Mouse (Mus musculus) hematopoietic stem cell, adult 5-6 weeks (primary cell): ENCODE results near the gene Psip1. TPM values are rescaled to one million over a fixed set of nuclear protein-coding genes. Genes with fewer than 3 reads are reported as not detected.
A peak's percentile ranks its signal among the peaks of the same experiment; 100 is the strongest.
"Not testable (repeated sequence)": the region's sequence is repeated elsewhere in the genome, so short reads cannot be mapped to it uniquely, and the experiment has no call there.

Experiments
- ATAC-seq, 2 experiments: fragments of 125-278 bp in 1 of 2; replicated peaks in 1 of 2; 2 replicates each; pipeline ENCODE4 v1.8.0; 2016 to 2017; ENCODE audit warnings: inconsistent platforms in 2 of 2, mild to moderate bottlenecking in 2 of 2, moderate number of reproducible peaks in 2 of 2, low read depth in 1 of 2, moderate TSS enrichment in 1 of 2; ENCODE audit not compliant: low FRiP score in 2 of 2, poor library complexity in 2 of 2, severe bottlenecking in 2 of 2, insufficient read depth in 1 of 2, low TSS enrichment in 1 of 2
- total RNA-seq: library from RNA; stranded (forward); fragments of 172-1452, 232-1000 nt; gene quantifications from 2 replicates; pipeline ENCODE4 v1.2.3, GENCODE M21; 2017

The Psip1 gene
- total RNA-seq, 1 experiment from 2014 or later = 348 TPM

GRCm38 (mm10) chr4:83512644-83513043 is 26.4 kb upstream of the Psip1 start:
- ATAC-seq = no peak

DNA sequence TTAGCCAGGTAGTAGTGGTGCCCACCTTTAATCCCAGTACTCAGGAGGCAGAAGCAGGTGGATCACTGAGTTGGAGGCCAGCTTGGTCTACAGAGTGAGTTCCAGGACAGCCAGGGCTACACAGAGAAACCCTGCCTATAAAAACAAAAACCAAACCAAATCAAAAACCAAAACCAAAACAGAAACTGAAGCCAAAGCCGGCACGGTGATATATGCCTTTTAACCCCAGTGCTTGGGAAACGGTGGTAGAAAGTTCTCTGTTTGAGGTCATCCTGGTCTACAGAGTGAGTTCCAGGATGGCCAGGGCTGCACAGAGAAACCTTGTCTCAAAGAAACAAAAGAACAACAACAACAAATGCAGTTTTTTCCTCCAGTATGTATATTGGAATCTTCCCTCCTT is 26.0 kb upstream of the Psip1 start:
- 0 out of 4 replicates have a peak, but pooled peaks of 1 of the 2 experiments have one; percentile 46 for ATAC-seq

DNA sequence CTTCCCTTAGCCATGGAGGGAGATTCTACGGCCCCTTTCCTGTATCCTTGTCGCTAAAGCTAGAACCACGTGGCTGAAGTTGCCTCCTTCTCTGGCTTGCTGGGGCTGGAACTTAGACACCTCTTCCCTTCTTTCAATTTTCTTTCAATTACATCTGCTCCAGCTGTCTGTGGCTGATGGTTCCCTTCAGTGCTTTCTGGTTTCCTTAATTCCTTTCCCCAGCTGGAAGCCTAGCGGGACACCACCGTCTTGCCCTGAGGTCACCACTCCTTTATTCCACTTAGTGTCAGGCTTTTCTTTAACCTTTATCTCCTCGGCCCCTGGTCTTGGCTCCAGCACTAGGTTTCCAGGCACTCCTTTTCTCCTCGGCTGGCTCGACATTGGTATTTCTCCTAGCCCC is 24.8 kb upstream of the Psip1 start:
- ATAC-seq = no peak

DNA sequence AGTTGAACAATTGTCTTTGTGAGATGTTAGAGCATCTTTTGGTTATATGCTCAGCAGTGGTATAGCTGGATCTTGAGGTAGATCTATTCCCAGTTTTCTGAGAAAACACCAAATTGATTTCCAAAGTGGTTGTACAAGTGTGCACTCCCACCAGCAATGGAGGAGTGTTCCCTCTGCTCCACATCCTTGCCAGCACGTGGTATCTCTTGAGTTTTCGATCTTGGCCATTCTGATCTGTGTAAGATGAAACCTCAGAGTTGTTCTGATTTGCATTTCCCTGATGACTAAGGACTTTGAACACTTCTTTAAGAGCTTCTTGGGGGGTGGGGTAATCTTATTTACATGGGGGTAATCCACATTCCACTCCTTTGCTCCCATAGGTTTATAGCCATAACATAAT is 23.3 kb upstream of the Psip1 start:
- no peak for ATAC-seq

DNA sequence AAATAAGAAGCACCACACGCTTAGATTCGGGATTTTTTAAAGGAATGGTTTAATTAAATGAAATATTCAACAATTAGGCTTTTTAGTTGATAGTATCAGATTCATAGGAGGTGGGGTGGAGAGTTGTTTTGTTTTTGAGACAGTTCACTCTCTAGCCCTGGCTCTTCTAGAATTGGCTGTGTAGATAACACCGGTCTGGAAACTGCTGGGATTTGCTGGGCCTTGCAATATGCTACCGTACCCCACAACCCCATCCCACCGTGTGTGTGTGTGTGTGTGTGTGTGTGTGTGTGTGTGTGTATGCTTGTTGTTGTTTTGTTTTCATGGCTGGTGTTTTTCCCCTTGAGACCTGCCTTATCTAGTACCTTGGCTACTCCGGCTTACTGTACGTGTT is 14.8 kb upstream of the Psip1 start:
- ATAC-seq = no peak

DNA sequence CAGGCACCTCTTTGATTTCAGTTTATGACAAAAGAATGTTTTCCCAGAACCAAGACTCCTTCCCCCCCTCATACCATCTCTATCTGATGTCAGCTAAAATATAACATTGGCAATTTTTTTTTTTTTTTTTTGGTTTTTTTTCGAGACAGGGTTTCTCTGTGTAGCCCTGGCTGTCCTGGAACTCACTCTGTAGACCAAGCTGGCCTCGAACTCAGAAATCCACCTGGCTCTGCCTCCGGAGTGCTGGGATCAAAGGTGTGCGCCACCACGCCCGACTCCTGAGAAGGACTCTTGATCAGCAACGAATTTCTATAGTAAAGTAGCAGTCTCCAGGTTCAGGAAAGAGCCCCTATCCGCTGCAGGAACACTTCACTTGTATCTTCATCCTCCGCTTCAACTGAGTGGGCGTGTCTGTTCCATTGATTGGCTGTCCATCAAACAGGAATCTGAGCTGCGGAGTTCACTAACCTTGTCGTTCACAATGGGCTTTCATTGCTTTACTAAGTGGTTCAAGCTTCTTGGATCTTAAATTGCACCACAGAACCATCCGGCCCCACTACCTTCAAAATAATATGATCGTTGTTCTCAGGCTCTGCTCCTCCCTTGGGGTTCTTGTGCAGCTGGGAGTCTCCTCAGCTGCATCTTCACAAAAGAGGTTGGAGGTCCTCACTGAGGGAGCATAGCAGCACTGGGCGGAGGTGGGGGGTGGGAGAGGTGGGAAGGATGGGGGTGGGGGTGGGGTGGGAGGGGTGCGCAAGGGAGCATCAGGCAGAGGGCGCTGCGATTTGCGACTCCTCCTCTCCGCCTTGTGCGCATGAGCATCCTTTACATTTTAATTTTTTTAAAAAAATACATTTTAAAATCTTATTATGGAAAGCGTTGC is 14.1 kb upstream of the Psip1 start:
- no peak for ATAC-seq

GRCm38 (mm10) chr4:83497013-83497412 is 10.8 kb upstream of the Psip1 start:
- not testable (repeated sequence) for ATAC-seq

GRCm38 (mm10) chr4:83493112-83493511 is 6.9 kb upstream of the Psip1 start:
- ATAC-seq = no peak

- ATAC-seq = no peak
These were observed 2.9 kb upstream of the Psip1 start for GRCm38 (mm10) chr4:83489121-83489520.

DNA sequence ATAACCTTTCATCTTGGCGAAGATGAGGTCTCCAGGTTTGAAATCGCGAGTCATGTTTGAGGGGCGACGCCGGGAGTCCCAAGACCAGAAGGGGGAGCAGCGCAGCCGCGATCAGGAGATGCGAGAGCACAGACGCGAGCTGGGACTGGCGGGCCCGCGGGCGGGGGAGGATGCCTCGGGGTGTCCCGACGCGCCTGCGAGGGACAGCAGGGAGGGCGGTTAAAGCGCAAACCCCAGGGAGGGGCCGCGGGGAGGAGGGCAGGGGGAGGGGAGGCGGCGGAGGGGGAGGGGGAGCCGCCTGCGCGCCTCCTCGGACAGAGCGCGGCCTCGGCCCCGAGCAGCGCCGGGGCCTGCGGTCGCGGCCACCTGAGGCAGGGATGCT is 533 bp downstream of the Psip1 start:
- ATAC-seq = peak; percentile 87 to 88

GRCm38 (mm10) chr4:83485250-83485649 is 1.0 kb downstream of the Psip1 start:
- no peak for ATAC-seq

GRCm38 (mm10) chr4:83468208-83468607 is 18.1 kb downstream of the Psip1 start:
- ATAC-seq = no peak

- no peak for ATAC-seq
These were observed 18.6 kb downstream of the Psip1 start for GRCm38 (mm10) chr4:83467615-83468014.

GRCm38 (mm10) chr4:83464827-83465226 is 21.4 kb downstream of the Psip1 start:
- ATAC-seq = no peak

DNA sequence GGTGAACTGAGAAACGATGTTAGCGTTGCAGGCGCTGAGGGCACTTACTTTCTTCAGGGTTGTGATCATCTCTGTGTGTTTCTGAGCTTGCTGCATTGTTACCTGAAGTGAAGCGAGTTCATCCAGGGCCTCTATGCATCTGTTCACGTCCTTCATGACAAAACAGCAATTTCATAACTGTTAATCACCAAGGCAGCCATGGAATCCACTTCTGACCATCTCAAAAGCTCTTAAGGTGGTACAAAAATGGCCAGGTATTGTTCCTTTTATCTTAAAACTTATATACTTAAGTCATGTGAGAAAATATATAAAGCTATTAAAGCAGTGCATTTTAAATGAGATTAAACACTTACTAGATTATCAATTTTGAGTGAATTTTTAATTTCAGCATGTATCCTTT is 26.2 kb downstream of the Psip1 start:
- ATAC-seq = no peak

GRCm38 (mm10) chr4:83450785-83451184 is 35.5 kb downstream of the Psip1 start:
- no peak for ATAC-seq

- ATAC-seq = no peak
These were observed 45.2 kb downstream of the Psip1 start for GRCm38 (mm10) chr4:83441050-83441449.

DNA sequence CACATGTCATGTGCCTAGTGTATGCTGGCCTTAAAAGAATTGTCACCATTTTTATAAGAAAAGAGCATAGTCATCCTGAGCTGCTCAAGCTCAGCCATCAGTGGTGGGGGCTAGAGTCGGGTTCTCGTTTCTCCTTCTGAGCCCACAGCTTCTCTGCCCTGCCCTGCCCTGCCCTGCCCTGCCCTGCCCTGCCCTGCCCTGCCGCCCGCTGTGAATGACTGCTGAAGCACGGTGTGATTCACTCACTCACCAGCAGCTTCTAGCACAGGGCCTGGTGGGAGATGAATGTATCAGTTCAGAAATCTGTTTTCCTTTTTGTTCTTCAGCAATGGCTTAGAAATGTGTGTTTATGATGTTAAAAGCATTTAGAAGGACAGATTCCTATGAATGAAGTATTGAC is 47.2 kb downstream of the Psip1 start:
- peak; percentile 89 to 93 for ATAC-seq

DNA sequence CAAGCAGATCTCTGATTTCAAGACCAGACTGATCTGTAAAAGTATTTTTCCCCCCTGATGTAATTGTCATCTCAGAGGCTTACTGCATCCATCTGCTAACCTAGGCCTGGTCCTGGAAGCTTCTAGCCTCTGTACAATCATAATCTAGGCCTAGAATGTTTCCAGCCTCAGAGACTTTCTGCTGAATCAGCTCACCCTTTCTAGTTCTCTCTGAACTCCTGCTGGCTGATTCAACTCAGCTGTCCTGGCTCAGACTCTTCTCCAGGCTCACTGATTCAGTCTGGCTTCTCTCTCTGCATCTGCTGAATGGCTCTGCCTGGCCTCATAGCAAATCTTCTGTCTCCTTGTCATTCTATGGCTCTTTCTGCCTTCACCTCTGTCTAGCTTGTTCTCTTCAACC is 48.1 kb downstream of the Psip1 start:
- no peak for ATAC-seq
